Mouse (Mus musculus) left cerebral cortex, postnatal 14 days (tissue): ENCODE results near the gene Ppm1n. TPM values are rescaled to one million over a fixed set of nuclear protein-coding genes. Genes with fewer than 3 reads are reported as not detected.
"Not testable (repeated sequence)": the region's sequence is repeated elsewhere in the genome, so short reads cannot be mapped to it uniquely, and the experiment has no call there.

Source experiments
- DNase-seq, 2 experiments: peaks; one replicate each; pipeline ENCODE4 v3.0.0; 2021 to 2022; ENCODE audit warnings: low spot score in 2 of 2, mixed read lengths in 1 of 2
- intact Hi-C: fragments of 180-260 bp; cut with DNase I; formaldehyde crosslinking; loops from one replicate; pipeline ENCODE4 v1.15.1; 2025
- total RNA-seq, 2 experiments: library from RNA; stranded (reverse); gene quantifications; 2 replicates each; pipeline ENCODE4 v1.2.3; 2021

The Ppm1n gene
- total RNA-seq, 2 experiments from 2014 or later = 0.40 TPM; not detected in 1

DNA sequence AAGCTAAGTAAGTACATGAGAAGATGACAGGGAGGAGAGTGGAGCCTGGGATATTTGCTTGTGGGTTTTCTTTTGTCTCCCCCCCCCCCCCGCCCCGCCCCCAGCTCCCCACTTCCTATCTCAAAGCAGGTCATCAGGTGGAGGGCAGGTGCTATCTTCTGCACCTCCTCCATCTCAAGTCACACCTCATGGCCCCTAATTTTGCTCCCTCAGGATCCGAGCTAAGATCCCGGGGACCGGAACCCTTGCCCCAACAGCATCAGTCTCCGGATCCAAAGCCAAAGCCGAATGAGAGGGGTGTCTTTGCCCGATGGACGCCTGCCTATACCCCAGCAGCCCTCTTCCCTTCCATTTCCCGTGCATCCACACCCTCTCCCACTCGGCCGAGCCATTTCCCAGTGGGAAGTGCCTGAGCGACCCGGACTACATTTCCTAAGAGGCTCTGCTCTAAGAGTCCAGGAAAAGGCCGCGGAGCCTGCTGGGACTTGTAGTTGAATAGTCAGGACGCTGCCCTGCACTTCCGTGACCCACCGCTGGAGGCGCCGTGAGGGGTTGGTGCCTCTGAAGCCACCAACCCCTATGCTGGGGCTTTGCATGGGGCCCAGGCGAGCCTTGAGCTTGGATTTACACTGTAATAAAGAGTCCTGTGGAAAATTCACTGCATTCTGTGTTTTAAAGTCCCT is 15.8 kb upstream of the Ppm1n start:
- DNase-seq = peak; percentile 97
- intact Hi-C loops = loop anchor here (5.0 kb wide), 2 partner anchors 58 to 118 kb away; partner anchors contain the start of gene Eml2

DNA sequence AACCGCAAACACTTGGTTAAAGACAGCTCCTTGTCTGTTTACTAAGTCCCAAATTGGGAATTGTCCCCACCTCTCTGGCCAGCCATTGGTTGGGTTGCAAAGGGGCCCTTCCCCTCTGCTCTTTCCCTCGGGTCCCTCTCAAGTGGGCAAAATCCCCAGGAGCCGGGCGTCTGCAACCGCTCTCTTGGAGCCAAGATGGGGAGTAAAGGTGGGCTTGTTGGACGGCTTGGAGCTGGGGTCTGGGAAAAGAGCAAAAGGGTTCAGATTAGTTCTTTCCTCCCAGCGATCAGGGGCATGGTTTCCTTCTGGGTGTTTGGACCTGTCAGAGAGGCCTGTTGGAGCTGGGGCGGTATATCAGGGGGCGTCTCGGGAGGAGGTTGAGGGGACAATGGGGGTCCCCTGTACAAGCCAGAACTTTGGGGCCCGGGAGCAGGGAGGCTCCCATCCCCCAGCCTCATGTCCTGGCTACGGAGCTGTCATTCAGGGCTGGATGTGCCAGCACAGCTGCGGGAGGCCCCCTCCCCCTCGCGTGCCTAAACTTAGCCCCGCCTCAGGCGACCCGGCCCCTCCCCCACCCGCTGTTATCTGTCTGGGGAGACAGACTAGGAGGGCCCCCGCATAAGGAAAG is 11.2 kb upstream of the Ppm1n start:
- intact Hi-C loops = no loop called here
- no peak for DNase-seq

DNA sequence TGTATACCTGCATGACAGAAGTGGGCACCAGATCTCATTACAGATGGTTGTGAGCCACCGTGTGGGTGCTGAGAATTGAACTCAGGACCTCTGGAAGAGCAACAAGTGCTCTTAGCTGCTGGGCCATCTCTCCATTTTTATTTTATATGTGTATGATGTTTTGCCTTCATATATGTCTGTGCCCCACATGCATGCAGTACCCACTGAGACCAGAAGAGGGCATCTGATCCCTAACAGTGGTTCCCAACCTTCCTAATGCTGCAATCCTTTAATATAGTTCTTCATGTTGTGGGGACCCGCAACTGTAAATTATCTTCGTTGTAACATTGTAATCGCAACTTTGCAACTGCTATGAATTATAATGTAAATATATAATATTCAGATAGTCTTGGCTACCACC is 4.9 kb upstream of the Ppm1n start:
- intact Hi-C loops = no loop called here
- peak; percentile 73 to 80 for DNase-seq

GRCm38 (mm10) chr7:19283406-19283804 is 3.5 kb upstream of the Ppm1n start:
- peak; percentile 40 to 69 for DNase-seq
- intact Hi-C loops = no loop called here

GRCm38 (mm10) chr7:19282791-19283405 is 3.0 kb upstream of the Ppm1n start:
- intact Hi-C loops = no loop called here
- DNase-seq = peak; percentile 38 to 51

- peak; percentile 66 to 84 for DNase-seq
- intact Hi-C loops = no loop called here
These were observed 2.5 kb upstream of the Ppm1n start, which contains the start of gene Rtn2 for GRCm38 (mm10) chr7:19282385-19282784. Rtn2 (plus strand) TSS chr7:19282624.

DNA sequence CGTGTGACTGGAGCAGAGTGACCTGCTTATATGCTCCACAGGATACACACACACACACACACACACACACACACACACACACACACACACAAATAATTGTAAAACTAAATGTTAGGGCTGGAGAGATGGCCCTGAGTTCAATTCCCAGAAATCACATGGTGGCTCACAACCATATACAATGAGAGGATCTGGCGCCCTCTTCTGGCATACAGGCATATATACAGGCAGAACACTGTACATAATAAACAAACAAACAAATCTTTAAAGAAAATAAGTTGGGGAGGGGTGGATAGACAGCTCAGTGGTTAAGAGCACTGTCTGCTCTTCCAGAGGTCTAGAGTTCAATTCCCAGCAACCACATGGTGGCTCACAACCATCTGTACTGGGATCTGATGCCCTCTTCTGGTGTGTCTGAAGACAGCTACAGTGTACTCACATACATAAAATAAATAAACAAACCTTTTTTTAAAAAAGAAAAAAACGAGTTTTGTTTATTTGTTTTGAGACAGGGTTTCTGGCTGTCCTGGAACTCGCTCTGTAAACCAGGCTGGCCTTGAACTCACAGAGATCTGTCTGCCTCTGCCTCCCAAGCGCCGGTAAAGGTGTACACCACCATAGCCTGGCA is 1.9 kb upstream of the Ppm1n start:
- intact Hi-C loops = loop anchor here (2.0 kb wide), 1 partner anchor 43 kb away; no protein-coding TSS in a partner anchor
- DNase-seq = not testable (repeated sequence)

- intact Hi-C loops = no loop called here
- no peak for DNase-seq
These were observed 812 bp downstream of the Ppm1n start for GRCm38 (mm10) chr7:19279052-19279451.

DNA sequence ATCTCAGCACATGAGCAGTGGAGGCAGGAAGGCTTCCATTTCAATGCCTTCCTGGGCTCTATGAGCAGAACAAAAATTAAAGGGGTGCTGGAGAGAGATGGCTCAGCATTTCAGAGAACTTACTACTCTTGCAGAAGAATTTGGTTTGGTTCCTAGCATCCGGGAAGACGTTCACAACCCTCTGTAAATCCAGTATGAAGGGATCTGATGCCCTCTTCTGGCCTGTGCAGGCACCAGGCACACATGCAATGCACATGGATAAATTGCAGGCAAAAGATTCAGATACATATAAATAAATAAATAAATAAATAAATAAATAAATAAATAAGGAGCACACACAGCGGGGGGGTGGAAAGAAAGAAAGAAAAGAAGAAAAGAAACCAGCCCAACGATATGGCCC is 3.6 kb downstream of the Ppm1n start:
- intact Hi-C loops = no loop called here
- DNase-seq = no peak

DNA sequence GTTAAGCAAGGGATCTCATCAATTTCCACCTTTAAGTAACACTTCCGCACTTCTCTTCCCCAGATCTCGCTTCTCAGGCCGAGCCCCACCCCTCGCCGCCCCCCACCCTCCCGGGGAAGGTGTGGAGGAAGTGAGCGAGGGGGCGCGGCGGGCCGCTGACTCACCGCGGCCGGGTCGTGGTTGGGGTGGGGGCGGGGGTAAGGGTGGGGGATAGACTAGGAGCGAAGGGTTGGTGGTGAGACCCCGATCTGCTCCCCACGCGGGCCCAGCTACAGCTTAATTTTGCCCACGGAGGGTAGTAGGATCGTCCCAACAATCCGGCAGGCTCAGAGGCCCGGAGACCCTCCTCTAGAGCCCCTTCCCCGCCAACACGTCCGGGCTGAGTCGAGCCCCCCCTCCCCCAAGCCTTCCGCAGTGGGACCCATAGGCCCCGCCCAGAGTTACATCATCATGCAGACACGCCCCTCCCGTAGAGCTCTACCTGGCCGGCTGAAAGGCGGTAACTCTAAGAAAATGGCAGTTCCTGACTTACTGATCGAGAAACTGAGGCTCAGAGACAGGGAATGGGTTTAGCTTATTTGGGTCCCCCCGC is 7.6 kb downstream of the Ppm1n start:
- intact Hi-C loops = no loop called here
- no peak for DNase-seq

GRCm38 (mm10) chr7:19271238-19272172 is 8.4 kb downstream of the Ppm1n start, which contains the start of gene Vasp:
Vasp (minus strand) TSS chr7:19271817.
- DNase-seq = peak; percentile 75 to 87
- intact Hi-C loops = no loop called here

GRCm38 (mm10) chr7:19270509-19271237 is 9.2 kb downstream of the Ppm1n start:
- no peak for DNase-seq
- intact Hi-C loops = no loop called here

DNA sequence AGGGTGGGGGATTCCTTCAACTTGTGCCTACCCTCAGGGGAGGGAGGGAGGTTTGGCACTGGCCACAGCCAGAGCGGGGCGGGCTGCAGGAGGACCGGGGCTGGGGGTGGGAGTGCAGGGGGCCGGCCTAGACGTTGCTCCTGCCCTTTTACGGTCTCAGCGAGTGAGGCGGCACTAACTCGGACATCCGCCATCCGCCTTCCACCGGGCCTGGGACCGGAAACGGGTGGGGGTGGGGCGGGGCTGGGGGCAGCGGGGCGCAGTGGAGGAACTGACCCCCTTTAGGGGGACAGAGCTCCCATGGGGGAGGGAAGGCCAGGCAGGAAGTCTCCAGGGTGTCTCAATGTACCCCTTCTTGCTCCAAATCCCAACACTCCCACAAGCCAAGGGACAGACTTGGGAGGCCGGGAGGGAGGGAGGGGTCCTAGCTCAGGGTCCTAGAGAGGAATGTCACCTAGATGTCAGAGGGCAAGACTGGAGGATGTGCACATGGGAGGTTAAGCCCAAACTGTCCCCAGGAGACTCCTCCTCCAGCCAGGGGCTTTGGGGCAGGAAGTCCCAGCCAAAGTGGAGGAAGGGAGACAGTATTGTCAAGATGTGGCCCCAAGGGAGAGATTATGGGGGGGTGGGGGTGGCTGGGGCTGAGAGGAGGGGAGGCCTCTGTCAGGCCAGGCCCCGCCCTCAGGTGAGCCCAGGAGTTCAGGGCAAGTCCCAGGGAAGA is 10.0 kb downstream of the Ppm1n start:
- DNase-seq = no peak
- intact Hi-C loops = no loop called here

GRCm38 (mm10) chr7:19268993-19269681 is 10.7 kb downstream of the Ppm1n start:
- intact Hi-C loops = no loop called here
- no peak for DNase-seq

GRCm38 (mm10) chr7:19267051-19267450 is 12.8 kb downstream of the Ppm1n start:
- intact Hi-C loops = no loop called here
- no peak for DNase-seq

- DNase-seq = no peak
- intact Hi-C loops = no loop called here
These were observed 13.7 kb downstream of the Ppm1n start for GRCm38 (mm10) chr7:19265928-19266822.
